Mouse (Mus musculus) lung, postnatal 0 days (tissue): ENCODE data around the gene Fcor. TPM values are rescaled to one million over a fixed set of nuclear protein-coding genes. Genes with fewer than 3 reads are reported as not detected.

Experiments used
- ATAC-seq: fragments of 200-750 bp; cut with Nextera tagmentation; 2 replicates; pipeline ENCODE4 v1.8.0; 2017; ENCODE audit warnings: moderate library complexity
- DNase-seq: peaks from one replicate; pipeline ENCODE4 v3.0.0-alpha.2; 2016; ENCODE audit warnings: low spot score
- H3K27ac ChIP-seq: fragments of 300-500 bp; sonication (generic); 2 replicates; pipeline ENCODE4 v1.5.1; 2014; ENCODE audit warnings: antibody characterized with exemption, mild to moderate bottlenecking, low read length, mixed read lengths
- H3K27me3 ChIP-seq: fragments of 300-500 bp; sonication (generic); replicated peaks from 2 replicates; pipeline ENCODE4 v1.6.1; 2014; ENCODE audit warnings: low read length, mixed read lengths; ENCODE audit not compliant: insufficient read depth
- H3K36me3 ChIP-seq: fragments of 300-500 bp; sonication (generic); 2 replicates; pipeline ENCODE4 v1.6.1; 2014; ENCODE audit warnings: low read length, mixed read lengths; ENCODE audit not compliant: insufficient read depth
- H3K4me1 ChIP-seq: fragments of 300-500 bp; sonication (generic); 2 replicates; pipeline ENCODE4 v1.6.1; 2014; ENCODE audit warnings: antibody characterized with exemption, low read depth, low read length, mixed read lengths; ENCODE audit not compliant: insufficient read depth
- H3K4me2 ChIP-seq: fragments of 300-500 bp; sonication (generic); replicated peaks from 2 replicates; pipeline ENCODE4 v1.6.1; 2014; ENCODE audit warnings: low read depth, mild to moderate bottlenecking, low read length, moderate library complexity, mixed read lengths
- H3K4me3 ChIP-seq: fragments of 300-500 bp; sonication (generic); 2 replicates; pipeline ENCODE4 v1.5.1; 2014; ENCODE audit warnings: low read depth, low read length
- H3K9ac ChIP-seq: fragments of 300-500 bp; sonication (generic); replicated peaks from 2 replicates; pipeline ENCODE4 v1.6.1; 2014; ENCODE audit warnings: low read depth, mild to moderate bottlenecking
- H3K9me3 ChIP-seq: fragments of 300-500 bp; sonication (generic); 2 replicates; pipeline ENCODE4 v1.6.1; 2016; ENCODE audit warnings: low read length, mixed read lengths
- CTCF ChIP-seq: IDR thresholded peaks from 2 replicates; pipeline ENCODE4 v1.5.1; 2016; ENCODE audit warnings: antibody characterized with exemption, mild to moderate bottlenecking
- EP300 ChIP-seq: IDR thresholded peaks from 2 replicates; pipeline ENCODE4 v1.6.1; 2016; ENCODE audit warnings: antibody characterized with exemption, mild to moderate bottlenecking, control low read depth
- WGBS: fragments of 180-500 bp; shearing (Covaris S2); extraction: QIAGEN DNeasy Blood & Tissue Kit; methylation state at CpG from one replicate; pipeline ENCODE4 v1.1.7; 2014; 5-methylcytosine and 5-hydroxymethylcytosine counted together
- polyA plus RNA-seq: library from polyadenylated mRNA; unstranded; fragments of >200 nt; fragmentation: Nextera tagmentation; extraction: Ambion mirVana; gene quantifications from 2 replicates; pipeline ENCODE4 v1.2.1, GENCODE M21; 2015

The Fcor gene
- polyA plus RNA-seq, 1 experiment from 2014 or later: 9.1 TPM

GRCm38 (mm10) chr8:3685422-3685821 lies 13.3 kb upstream of the Fcor start:
- Histone ChIP-seq H3K36me3 (no peaks in the 10 kb centered on the region), H3K9ac (no peak overlapping the region), H3K4me1 (no peaks in the 10 kb centered on the region), H3K9me3 (no peaks in the 10 kb centered on the region), H3K27ac (no peak overlapping the region), H3K27me3 (no peaks in the 10 kb centered on the region), H3K4me3 (no peak overlapping the region), H3K4me2 (no peak overlapping the region)
- ATAC-seq (no peak), DNase-seq (no peak)
- 57% methylated on average over 5 of the region's 5 CpGs for WGBS
- TF ChIP-seq CTCF: no peak

DNA sequence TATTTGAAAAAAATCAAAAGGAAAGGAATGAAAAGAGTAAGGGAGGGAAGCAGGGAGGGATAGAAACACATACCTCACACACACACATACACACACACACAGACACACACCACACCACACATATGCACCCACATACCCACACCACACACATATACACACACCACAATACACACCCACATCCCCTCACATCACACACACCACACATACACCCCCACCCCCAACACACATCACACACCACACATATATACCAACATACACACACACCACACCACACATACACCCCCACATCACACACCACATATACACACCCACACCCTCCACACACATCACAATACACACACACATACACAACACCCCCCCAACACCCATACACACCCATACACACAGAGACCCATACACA lies 12.4 kb upstream of the Fcor start:
- DNase-seq (no peak), ATAC-seq (no peak)
- H3K36me3 ChIP-seq: no peaks in the 10 kb centered on the region
- no peak overlapping the region for H3K4me3 ChIP-seq
- no peaks in the 10 kb centered on the region for H3K9me3 ChIP-seq
- no peaks in the 10 kb centered on the region for H3K4me1 ChIP-seq
- no peak overlapping the region for H3K4me2 ChIP-seq
- H3K27ac ChIP-seq: no peak overlapping the region
- TF ChIP-seq CTCF (no peak), EP300 (no peak)
- no peak overlapping the region for H3K9ac ChIP-seq
- H3K27me3 ChIP-seq: no peaks in the 10 kb centered on the region

DNA sequence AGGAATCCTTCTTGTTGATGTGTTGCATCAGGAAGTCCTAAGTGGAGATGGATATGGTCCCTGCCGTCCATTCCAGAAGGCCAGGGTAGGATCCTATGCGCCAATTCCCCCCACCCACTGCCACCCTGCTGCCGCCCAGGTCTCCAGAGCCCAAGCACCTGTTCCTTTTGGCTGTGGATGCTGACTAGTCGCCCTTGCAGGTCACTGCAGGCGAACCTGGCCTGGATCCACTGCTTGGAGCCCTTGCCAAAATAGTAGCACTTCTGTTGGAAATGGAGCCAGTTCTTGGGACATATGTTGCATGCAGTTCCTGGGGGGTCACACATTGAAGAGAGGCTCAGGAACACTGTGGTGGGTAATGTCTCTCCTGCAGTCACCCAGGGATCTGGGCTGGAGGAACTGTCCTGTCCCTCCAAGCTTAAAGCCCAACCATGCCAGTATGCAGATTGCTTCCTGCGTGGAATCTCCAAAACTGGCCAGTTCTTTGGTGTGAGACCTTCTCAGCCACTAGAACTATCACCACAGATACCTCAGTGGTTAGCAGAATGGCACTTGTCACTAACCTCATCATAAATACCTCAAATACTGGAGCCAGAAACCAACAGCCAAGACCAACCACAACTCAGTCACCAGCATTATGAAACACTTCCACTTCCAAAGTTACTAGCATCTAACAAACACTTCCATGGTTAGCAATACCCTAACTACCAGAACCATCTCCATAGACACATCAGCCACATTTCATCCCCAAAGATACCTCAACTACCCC lies 11.4 kb upstream of the Fcor start:
- no peak for DNase-seq
- Histone ChIP-seq H3K27ac (no peak overlapping the region), H3K9me3 (no peaks in the 10 kb centered on the region), H3K27me3 (no peaks in the 10 kb centered on the region), H3K9ac (no peak overlapping the region), H3K4me2 (no peak overlapping the region), H3K36me3 (0 out of 2 replicates have a peak, but pooled peaks cover 3% of the 10 kb centered on the region), H3K4me1 (no peaks in the 10 kb centered on the region), H3K4me3 (no peak overlapping the region)
- WGBS: 61% methylated on average over 6 of the region's 6 CpGs
- no peak for TF ChIP-seq EP300
- ATAC-seq: no peak

GRCm38 (mm10) chr8:3682435-3682834 lies 10.3 kb upstream of the Fcor start:
- H3K27me3 ChIP-seq: no peaks in the 10 kb centered on the region
- no peaks in the 10 kb centered on the region for H3K9me3 ChIP-seq
- 0 out of 2 replicates have a peak, but pooled peaks cover 3% of the 10 kb centered on the region for H3K36me3 ChIP-seq
- H3K4me2 ChIP-seq: no peak overlapping the region
- H3K4me3 ChIP-seq: no peak overlapping the region
- no peak overlapping the region for H3K9ac ChIP-seq
- WGBS: 90% methylated on average over 5 of the region's 5 CpGs
- ATAC-seq: no peak
- TF ChIP-seq EP300 (no peak), CTCF (no peak)
- no peak overlapping the region for H3K27ac ChIP-seq
- H3K4me1 ChIP-seq: 0 out of 2 replicates have a peak, but pooled peaks cover 2% of the 10 kb centered on the region
- no peak for DNase-seq

DNA sequence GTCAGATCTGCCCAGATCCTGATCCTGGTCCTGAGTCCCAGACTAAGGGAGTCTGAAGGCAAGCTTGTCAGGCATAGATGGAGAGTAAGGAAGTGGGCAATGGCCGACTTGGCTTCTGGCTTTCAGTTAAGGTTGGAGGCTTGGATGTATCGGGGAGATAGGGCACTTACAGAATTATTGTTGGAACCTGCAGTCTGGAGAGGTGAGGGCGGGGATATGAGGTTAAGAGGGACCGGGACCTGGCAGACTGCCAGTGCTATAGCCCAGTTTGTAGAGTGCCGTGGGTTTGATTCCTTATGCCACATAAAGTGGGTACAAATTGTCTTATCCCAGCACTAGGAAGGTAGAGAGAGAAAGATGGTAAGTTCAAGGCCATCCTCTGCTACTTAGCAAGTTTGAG lies 7.5 kb upstream of the Fcor start:
- WGBS: 62% methylated on average over 5 of the region's 5 CpGs
- Histone ChIP-seq H3K4me1 (0 out of 2 replicates have a peak, but pooled peaks cover 2% of the 10 kb centered on the region), H3K4me2 (no peak overlapping the region), H3K9ac (no peak overlapping the region), H3K4me3 (no peak overlapping the region), H3K27ac (no peak overlapping the region), H3K27me3 (no peaks in the 10 kb centered on the region), H3K36me3 (0 out of 2 replicates have a peak, but pooled peaks cover 3% of the 10 kb centered on the region), H3K9me3 (no peaks in the 10 kb centered on the region)
- TF ChIP-seq CTCF (no peak), EP300 (no peak)
- DNase-seq: no peak
- no peak for ATAC-seq

- ATAC-seq (no peak), DNase-seq (no peak)
- no peak overlapping the region for H3K4me3 ChIP-seq
- 0 out of 2 replicates have a peak, but pooled peaks cover 2% of the 10 kb centered on the region for H3K4me1 ChIP-seq
- no peak for TF ChIP-seq CTCF
- no peaks in the 10 kb centered on the region for H3K27me3 ChIP-seq
- no peaks in the 10 kb centered on the region for H3K9me3 ChIP-seq
- no peak overlapping the region for H3K4me2 ChIP-seq
- H3K27ac ChIP-seq: no peak overlapping the region
- H3K9ac ChIP-seq: no peak overlapping the region
- WGBS: 95% methylated on average over 23 of the region's 23 CpGs
- 0 out of 2 replicates have a peak, but pooled peaks cover 3% of the 10 kb centered on the region for H3K36me3 ChIP-seq
Measured at GRCm38 (mm10) chr8:3679236-3679635, 7.1 kb upstream of the Fcor start.
